Mouse (Mus musculus) layer of hippocampus, postnatal 14 days (tissue): ENCODE measurements at regions not wholly inside any gene's neighbourhood (a gene's known extent, or its start where the extent isn't known, plus 50 kb on each side); places are given as distances from the start of the nearest gene placed in this dataset.
A peak's percentile ranks its signal among the peaks of the same experiment; 100 is the strongest.

Source experiments
- DNase-seq, 2 experiments: peaks; one replicate each; pipeline ENCODE4 v3.0.0; 2021 to 2022; ENCODE audit warnings: low spot score in 2 of 2, mixed read lengths in 1 of 2

- DNase-seq, result no peak
These were observed 251.7 kb upstream of the Sall1 start for GRCm38 (mm10) chr8:89295686-89296085.

- DNase-seq, result no peak
These were observed 245.1 kb upstream of the Sall1 start for GRCm38 (mm10) chr8:89289017-89289416.

- DNase-seq, result no peak
These were observed 241.1 kb upstream of the Sall1 start for GRCm38 (mm10) chr8:89284871-89285564.

- DNase-seq, result no peak
These were observed 239.4 kb upstream of the Sall1 start for GRCm38 (mm10) chr8:89283105-89284096.

GRCm38 (mm10) chr8:89279844-89280243 lies 235.9 kb upstream of the Sall1 start:
- no peak for DNase-seq

GRCm38 (mm10) chr8:89279142-89279541 lies 235.2 kb upstream of the Sall1 start:
- DNase-seq, result no peak

GRCm38 (mm10) chr8:89273276-89273675 lies 229.3 kb upstream of the Sall1 start:
- no peak for DNase-seq

- peak; percentile 22 to 32 for DNase-seq
These were observed 228.4 kb upstream of the Sall1 start for GRCm38 (mm10) chr8:89272381-89272815.

GRCm38 (mm10) chr8:89271381-89272355 lies 227.7 kb upstream of the Sall1 start:
- peak in 1 of 2 experiments; percentile 46 for DNase-seq

- DNase-seq, result no peak
These were observed 226.0 kb upstream of the Sall1 start for GRCm38 (mm10) chr8:89270001-89270400.

- DNase-seq, result no peak
These were observed 217.3 kb upstream of the Sall1 start for GRCm38 (mm10) chr8:89261163-89261812.

- DNase-seq, result no peak
These were observed 215.9 kb upstream of the Sall1 start for GRCm38 (mm10) chr8:89259881-89260280.

GRCm38 (mm10) chr8:89246342-89246741 lies 202.4 kb upstream of the Sall1 start:
- DNase-seq, result no peak

- DNase-seq, result no peak
These were observed 201.3 kb upstream of the Sall1 start for GRCm38 (mm10) chr8:89245131-89245751.

- no peak for DNase-seq
These were observed 197.7 kb upstream of the Sall1 start for GRCm38 (mm10) chr8:89241686-89242085.

GRCm38 (mm10) chr8:89239626-89240025 lies 195.7 kb upstream of the Sall1 start:
- DNase-seq, result no peak

- no peak for DNase-seq
These were observed 190.1 kb upstream of the Sall1 start for GRCm38 (mm10) chr8:89234041-89234440.

GRCm38 (mm10) chr8:89232318-89232717 lies 188.4 kb upstream of the Sall1 start:
- no peak for DNase-seq

GRCm38 (mm10) chr8:89229144-89229543 lies 185.2 kb upstream of the Sall1 start:
- no peak for DNase-seq

- peak; percentile 32 to 33 for DNase-seq
These were observed 176.9 kb upstream of the Sall1 start for GRCm38 (mm10) chr8:89220870-89221269.
